ENCODE assay signal across 9 mouse cellular contexts in the genomic region with DNA sequence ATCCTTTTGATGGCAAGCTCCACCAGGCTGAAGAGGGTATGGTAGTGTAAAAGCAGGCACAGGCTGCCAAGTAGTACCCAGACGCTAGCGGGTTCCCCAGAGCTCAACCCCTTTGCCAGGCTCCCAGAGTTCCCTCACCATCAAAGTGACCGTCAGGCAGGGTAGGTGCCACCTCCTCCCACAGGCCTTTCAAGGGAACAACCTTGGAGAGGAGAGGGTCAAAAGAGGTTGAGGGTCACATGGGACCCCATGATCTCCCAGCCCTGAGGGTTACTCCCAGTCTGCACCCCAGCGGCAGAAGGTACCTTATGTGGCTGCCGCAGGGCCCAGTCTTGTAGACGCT. TPM values are rescaled to one million over a fixed set of nuclear protein-coding genes. Genes with fewer than 3 reads are reported as not detected.
DNase-seq lines count a peak whose midpoint lies in the region; ATAC-seq and TF ChIP-seq lines count a peak whose summit lies in the region.
"Had no signal": no experiment of that assay in that cellular context is flagged by ENCODE, and none has a peak within 500 bp of the region (broad histone marks: within the 10 kb centered on the region; RNA-seq: fewer than 3 reads in every experiment).

No protein-coding gene starts in this region.

- DNase-seq in adrenal gland, adult 2 months: peak; percentile 75
- no peak for DNase-seq in adrenal gland, postnatal 25 days
- DNase-seq in lung, postnatal 10 days: no peak
- no peak for DNase-seq in liver, embryonic 11.5 days (ENCODE audit: low spot score)
- no peak for DNase-seq in stomach, postnatal 0 days (ENCODE audit: low spot score)
- no peak for DNase-seq in layer of hippocampus, adult 11-12 months (ENCODE audit: low spot score)
- DNase-seq in cerebellum, adult 9-10 months: no peak
- DNase-seq: thymus, postnatal 4 days had no signal

- 0 out of 2 replicates have a peak overlapping the region, but pooled peaks have one; percentile 59 for H3K9ac ChIP-seq in lung, embryonic 15.5 days
- H3K9ac ChIP-seq in liver, embryonic 11.5 days (ENCODE audit: low read depth, low read length): peak overlapping the region; percentile 63; the same call in 1 of the 2 replicates
- peak overlapping the region; percentile 59 for H3K9ac ChIP-seq in stomach, postnatal 0 days (ENCODE audit: low read length)

- no peak for ATAC-seq in lung, embryonic 15.5 days (ENCODE audit: borderline replicate concordance, extremely low read depth, low FRiP score, low TSS enrichment)
- ATAC-seq in liver, embryonic 11.5 days (replicated peaks; ENCODE audit: low FRiP score): no peak
- ATAC-seq in stomach, postnatal 0 days (ENCODE audit: low FRiP score, low TSS enrichment): no peak

- H3K36me3 ChIP-seq in lung, embryonic 15.5 days: peaks cover 42% of the 10 kb centered on the region
- peaks cover 30% of the 10 kb centered on the region for H3K36me3 ChIP-seq in liver, embryonic 11.5 days (ENCODE audit: control insufficient read depth, insufficient read depth, low read length)
- H3K36me3 ChIP-seq in stomach, postnatal 0 days (ENCODE audit: control insufficient read depth, insufficient read depth, low read length): peaks cover 24% of the 10 kb centered on the region

- no peaks in the 10 kb centered on the region for H3K9me3 ChIP-seq in lung, embryonic 15.5 days
- H3K9me3 ChIP-seq in liver, embryonic 11.5 days (ENCODE audit: control insufficient read depth, low read length): no peaks in the 10 kb centered on the region
- H3K9me3 ChIP-seq in stomach, postnatal 0 days (ENCODE audit: control insufficient read depth, low read length): no peaks in the 10 kb centered on the region

- no peak for TF ChIP-seq CTCF in stomach, postnatal 0 days (IDR thresholded peaks at IDR 0.05; ENCODE audit: low read depth)

- 77% methylated on average over 6 of the region's 6 CpGs for WGBS in lung, embryonic 15.5 days
- WGBS in liver, embryonic 11.5 days: 79% methylated on average over 6 of the region's 6 CpGs
- 73% methylated on average over 6 of the region's 6 CpGs for WGBS in stomach, postnatal 0 days

- H3K27ac ChIP-seq in lung, embryonic 15.5 days: peak overlapping the region; percentile 98; the same call in 1 of the 2 replicates
- H3K27ac ChIP-seq in liver, embryonic 11.5 days (ENCODE audit: low read depth, low read length): 0 out of 2 replicates have a peak overlapping the region, but pooled peaks have one; percentile 21
- H3K27ac ChIP-seq in stomach, postnatal 0 days (replicated peaks): no peak overlapping the region

- peaks cover 31% of the 10 kb centered on the region for H3K4me1 ChIP-seq in lung, embryonic 15.5 days
- H3K4me1 ChIP-seq in liver, embryonic 11.5 days (replicated peaks; ENCODE audit: control insufficient read depth, insufficient read depth, low read length): peaks cover 33% of the 10 kb centered on the region
- peaks cover 7% of the 10 kb centered on the region; the same call in 1 of the 2 replicates for H3K4me1 ChIP-seq in stomach, postnatal 0 days (replicated peaks; ENCODE audit: control insufficient read depth, insufficient read depth)

- no peak for TF ChIP-seq EP300 in stomach, postnatal 0 days (optimal IDR thresholded peaks at IDR 0.05)

- peak overlapping the region; percentile 94 for H3K4me2 ChIP-seq in lung, embryonic 15.5 days
- peak overlapping the region; percentile 99 for H3K4me2 ChIP-seq in liver, embryonic 11.5 days
- peak overlapping the region; percentile 85 for H3K4me2 ChIP-seq in stomach, postnatal 0 days (replicated peaks; ENCODE audit: low read depth)

- peak overlapping the region; percentile 50 for H3K4me3 ChIP-seq in lung, embryonic 15.5 days
- peak overlapping the region; percentile 61 for H3K4me3 ChIP-seq in liver, embryonic 11.5 days (ENCODE audit: low read depth, low read length)
- H3K4me3 ChIP-seq in stomach, postnatal 0 days (ENCODE audit: low read depth, low read length): 0 out of 2 replicates have a peak overlapping the region, but pooled peaks have one; percentile 48

- no peaks in the 10 kb centered on the region for H3K27me3 ChIP-seq in lung, embryonic 15.5 days
- no peaks in the 10 kb centered on the region for H3K27me3 ChIP-seq in liver, embryonic 11.5 days (replicated peaks; ENCODE audit: control insufficient read depth, insufficient read depth, low read length)
- no peaks in the 10 kb centered on the region for H3K27me3 ChIP-seq in stomach, postnatal 0 days (ENCODE audit: control insufficient read depth, insufficient read depth, low read length)

RNA-seq across cellular contexts. Expression of gene Gamt, which starts 1.4 kb away (rescaled TPM):
- 100 to 1,000 TPM; 246 to 281 TPM for total RNA-seq in adrenal gland, adult 2 months (2021)
- 820 and 833 TPM in 2 replicates for polyA plus RNA-seq in adrenal gland, adult 2 months (2012; rRNA removed)
- total RNA-seq in adrenal gland, postnatal 25 days (2021): 326 and 398 TPM in 2 replicates
- 29.3 and 30.2 TPM in 2 replicates for polyA plus RNA-seq in lung, embryonic 15.5 days (2015; fragmentation: Nextera tagmentation; extraction: Ambion mirVana)
- polyA plus RNA-seq in liver, embryonic 11.5 days (2014; fragmentation: Nextera tagmentation; extraction: Ambion mirVana): 49.0 and 49.7 TPM in 2 replicates
- 16.3 and 17.4 TPM in 2 replicates for polyA plus RNA-seq in stomach, postnatal 0 days (2015; fragmentation: Nextera tagmentation; extraction: Ambion mirVana)

RNA-seq across cellular contexts. Expression of gene Dazap1, which starts 1.9 kb away (rescaled TPM):
- 100 to 1,000 TPM in 1 of 2 experiments, 10 to 100 TPM in 1; 72.1 to 101 TPM for total RNA-seq in adrenal gland, adult 2 months (2021)
- 102 and 119 TPM in 2 replicates for polyA plus RNA-seq in adrenal gland, adult 2 months (2012; rRNA removed)
- 111 and 117 TPM in 2 replicates for total RNA-seq in adrenal gland, postnatal 25 days (2021)
- 58.9 and 67.0 TPM in 2 replicates for polyA plus RNA-seq in lung, embryonic 15.5 days (2015; fragmentation: Nextera tagmentation; extraction: Ambion mirVana)
- polyA plus RNA-seq in liver, embryonic 11.5 days (2014; fragmentation: Nextera tagmentation; extraction: Ambion mirVana): 49.2 and 55.0 TPM in 2 replicates
- 27.4 and 28.4 TPM in 2 replicates for polyA plus RNA-seq in stomach, postnatal 0 days (2015; fragmentation: Nextera tagmentation; extraction: Ambion mirVana)

RNA-seq across cellular contexts. Expression of gene Ndufs7, which starts 10.5 kb away (rescaled TPM):
- total RNA-seq in adrenal gland, adult 2 months (2021): 100 to 1,000 TPM; 295 to 337 TPM
- polyA plus RNA-seq in adrenal gland, adult 2 months (2012; rRNA removed): 1,122 and 1,204 TPM in 2 replicates
- total RNA-seq in adrenal gland, postnatal 25 days (2021): 238 and 243 TPM in 2 replicates
- 321 and 329 TPM in 2 replicates for polyA plus RNA-seq in lung, embryonic 15.5 days (2015; fragmentation: Nextera tagmentation; extraction: Ambion mirVana)
- polyA plus RNA-seq in liver, embryonic 11.5 days (2014; fragmentation: Nextera tagmentation; extraction: Ambion mirVana): 401 and 427 TPM in 2 replicates
- 400 and 403 TPM in 2 replicates for polyA plus RNA-seq in stomach, postnatal 0 days (2015; fragmentation: Nextera tagmentation; extraction: Ambion mirVana)

RNA-seq across cellular contexts. Expression of gene Rps15, which starts 32.8 kb away (rescaled TPM):
- 1,000 to 10,000 TPM; 1,320 to 1,332 TPM for total RNA-seq in adrenal gland, adult 2 months (2021)
- polyA plus RNA-seq in adrenal gland, adult 2 months (2012; rRNA removed): 1,020 and 1,031 TPM in 2 replicates
- total RNA-seq in adrenal gland, postnatal 25 days (2021): 1,145 and 1,195 TPM in 2 replicates
- polyA plus RNA-seq in lung, embryonic 15.5 days (2015; fragmentation: Nextera tagmentation; extraction: Ambion mirVana): 907 and 974 TPM in 2 replicates
- polyA plus RNA-seq in liver, embryonic 11.5 days (2014; fragmentation: Nextera tagmentation; extraction: Ambion mirVana): 1,270 and 1,408 TPM in 2 replicates
- 766 and 821 TPM in 2 replicates for polyA plus RNA-seq in stomach, postnatal 0 days (2015; fragmentation: Nextera tagmentation; extraction: Ambion mirVana)

RNA-seq across cellular contexts. Expression of gene Mum1, which starts 33.2 kb away (rescaled TPM):
- 10 to 100 TPM; 13.5 to 24.4 TPM for total RNA-seq in adrenal gland, adult 2 months (2021)
- polyA plus RNA-seq in adrenal gland, adult 2 months (2012; rRNA removed): 23.0 and 24.6 TPM in 2 replicates
- total RNA-seq in adrenal gland, postnatal 25 days (2021): 23.4 and 37.9 TPM in 2 replicates
- polyA plus RNA-seq in lung, embryonic 15.5 days (2015; fragmentation: Nextera tagmentation; extraction: Ambion mirVana): 64.5 and 66.2 TPM in 2 replicates
- polyA plus RNA-seq in liver, embryonic 11.5 days (2014; fragmentation: Nextera tagmentation; extraction: Ambion mirVana): 67.7 and 71.0 TPM in 2 replicates
- polyA plus RNA-seq in stomach, postnatal 0 days (2015; fragmentation: Nextera tagmentation; extraction: Ambion mirVana): 23.1 and 23.9 TPM in 2 replicates

Comparison
In these comparisons a context has a peak if more than half of its experiments do, and no peak if none do; other contexts are left out.
1. RNA of gene Gamt, which starts 1.4 kb away (polyA plus RNA-seq): 820 to 833 TPM in adrenal gland, adult 2 months; 49.0 to 49.7 TPM in liver, embryonic 11.5 days, 29.3 to 30.2 TPM in lung, embryonic 15.5 days and 16.3 to 17.4 TPM in stomach, postnatal 0 days; every median in the first group is over 10 times any median in the second.
2. Peak in every context shown above with its lines, with median percentiles within 50 percentile points of each other: H3K4me2 ChIP-seq, H3K4me3 ChIP-seq and H3K9ac ChIP-seq.